Mouse (Mus musculus) brain, embryonic 14.5 days (tissue): ENCODE data around the gene Scn4a. TPM values are rescaled to one million over a fixed set of nuclear protein-coding genes. Genes with fewer than 3 reads are reported as not detected.
A peak's percentile ranks its signal among the peaks of the same experiment; 100 is the strongest.
"Not testable (repeated sequence)": the region's sequence is repeated elsewhere in the genome, so short reads cannot be mapped to it uniquely, and the experiment has no call there.

Experiments used
- DNase-seq: peaks from one replicate; pipeline ENCODE4 v3.0.0-alpha.2; 2011; ENCODE audit warnings: low read depth
- CTCF ChIP-seq: fragments of 200-500 bp; IDR thresholded peaks from 2 replicates; pipeline ENCODE4 v1.5.1; 2012; ENCODE audit warnings: inconsistent platforms, mild to moderate bottlenecking, moderate library complexity, borderline replicate concordance; ENCODE audit not compliant: insufficient read depth, insufficient read length; ENCODE audit errors: extremely low read depth
- POLR2A ChIP-seq: fragments of 200-500 bp; IDR thresholded peaks from 2 replicates; pipeline ENCODE4 v1.6.1; 2012; ENCODE audit warnings: mild to moderate bottlenecking, inconsistent platforms, borderline replicate concordance; ENCODE audit not compliant: poor library complexity, insufficient read depth, insufficient read length, severe bottlenecking; ENCODE audit errors: extremely low read depth
- polyA plus RNA-seq: library from polyadenylated mRNA; depleted of rRNA; stranded (reverse); fragments of >200 nt; gene quantifications from 2 replicates; pipeline ENCODE4 v1.2.3, GENCODE M21; 2012

Gene Scn4a
- polyA plus RNA-seq, 1 experiment: 0.07 TPM

- no peak for DNase-seq
- TF ChIP-seq CTCF: no peak
- TF ChIP-seq POLR2A: no peak
Observed at GRCm38 (mm10) chr11:106351253-106351652, 1.8 kb downstream of the Scn4a start.

- TF ChIP-seq POLR2A (no peak), CTCF (no peak)
- DNase-seq: no peak
Observed at GRCm38 (mm10) chr11:106350853-106351252, 2.2 kb downstream of the Scn4a start.

DNA sequence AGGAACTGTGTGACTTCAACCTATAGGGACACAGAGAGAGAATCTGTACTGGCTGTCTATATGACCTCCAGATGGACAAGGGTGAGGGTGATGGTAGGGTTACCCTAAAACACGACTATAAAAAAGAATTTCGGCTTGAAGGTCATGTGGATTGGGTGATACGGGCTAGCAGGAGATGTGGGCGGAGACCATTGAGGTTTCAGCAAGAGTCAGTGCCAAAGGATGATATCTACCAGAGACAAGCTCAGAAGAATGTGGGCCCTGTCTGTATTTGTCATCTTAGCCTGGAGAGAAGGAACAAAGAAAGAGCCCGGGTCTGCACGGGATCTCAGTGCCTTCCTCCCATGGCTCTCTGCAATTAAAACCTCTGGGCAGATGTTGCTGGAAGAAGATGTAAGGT lies 3.3 kb downstream of the Scn4a start:
- DNase-seq: no peak
- TF ChIP-seq CTCF: no peak
- TF ChIP-seq POLR2A: no peak

- DNase-seq: peak; percentile 43
- TF ChIP-seq POLR2A (no peak), CTCF (no peak)
Observed at GRCm38 (mm10) chr11:106344910-106345309, 8.2 kb downstream of the Scn4a start.

DNA sequence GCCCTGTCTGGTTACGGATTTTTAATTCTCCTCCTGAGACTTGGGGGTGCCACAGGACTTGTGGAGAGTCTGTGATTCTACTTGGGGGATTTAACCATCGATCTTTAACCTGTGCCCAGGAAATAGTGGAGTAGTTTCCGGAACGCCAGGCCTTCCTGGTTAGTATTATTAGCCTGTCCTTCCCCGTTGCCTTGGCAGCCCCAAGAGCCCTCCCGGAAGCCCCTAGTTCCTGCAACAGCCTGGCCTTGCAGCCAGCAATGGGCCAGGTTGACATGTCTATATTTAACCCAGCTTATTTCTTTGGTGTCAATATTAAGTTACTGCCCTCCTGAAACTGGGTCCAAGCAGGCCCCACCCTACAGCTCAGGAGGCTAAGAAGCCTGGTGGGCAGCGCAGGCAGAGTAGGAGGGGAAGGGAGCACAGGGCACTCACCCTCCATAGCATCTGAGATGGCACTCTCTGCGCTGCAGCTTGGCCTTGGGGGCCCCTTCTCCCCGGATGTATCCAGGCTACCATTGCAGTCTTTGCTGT lies 12.0 kb downstream of the Scn4a start:
- no peak for DNase-seq
- TF ChIP-seq POLR2A (no peak), CTCF (no peak)

GRCm38 (mm10) chr11:106339323-106339722 lies 13.8 kb downstream of the Scn4a start:
- not testable (repeated sequence) for DNase-seq

DNA sequence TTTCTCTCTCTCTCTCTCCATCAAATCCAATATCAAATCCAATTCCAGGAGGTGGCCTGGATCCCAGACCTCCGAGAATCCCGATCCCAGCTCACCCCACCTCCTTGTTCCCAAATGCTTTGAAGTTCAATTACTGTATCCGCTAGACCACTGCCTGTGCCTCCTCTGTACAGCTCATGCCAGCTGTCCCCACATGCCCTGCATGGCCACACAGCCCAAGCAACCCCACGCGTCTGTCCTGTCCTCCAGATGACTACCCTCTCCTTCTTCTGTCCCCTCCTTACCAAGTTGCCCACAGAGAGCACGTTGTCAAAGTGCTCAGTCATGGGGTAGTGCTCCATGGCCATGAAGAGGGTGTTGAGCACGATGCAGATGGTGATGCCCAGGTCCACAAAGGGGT lies 14.2 kb downstream of the Scn4a start:
- no peak for DNase-seq
- no peak for TF ChIP-seq POLR2A
- TF ChIP-seq CTCF: no peak

- no peak for TF ChIP-seq POLR2A
- TF ChIP-seq CTCF: no peak
- no peak for DNase-seq
Observed at GRCm38 (mm10) chr11:106338029-106338428, 15.1 kb downstream of the Scn4a start.

- TF ChIP-seq CTCF (no peak), POLR2A (no peak)
- DNase-seq: no peak
Observed at GRCm38 (mm10) chr11:106334066-106334465, 19.0 kb downstream of the Scn4a start.

DNA sequence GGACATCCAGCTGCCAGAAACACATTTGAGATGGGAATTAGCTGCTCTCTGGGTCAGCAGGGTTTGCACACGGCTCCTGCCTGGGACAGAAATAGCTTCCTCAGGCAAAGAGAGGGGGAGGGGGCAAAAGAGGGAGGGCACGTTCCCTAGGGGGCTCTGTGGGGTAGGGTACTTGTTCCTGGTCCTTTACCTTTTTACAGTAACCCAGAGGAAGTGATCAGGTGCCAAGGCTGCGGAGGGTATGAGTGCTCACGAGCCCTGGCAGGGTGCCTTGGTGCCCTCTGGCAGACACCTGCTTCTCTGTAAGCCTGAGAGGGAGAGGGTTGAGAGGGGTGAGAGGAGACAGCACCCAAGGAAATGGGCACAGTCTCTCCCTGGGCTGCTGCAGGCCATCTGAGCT lies 20.6 kb downstream of the Scn4a start:
- TF ChIP-seq CTCF (no peak), POLR2A (no peak)
- peak; percentile 8 for DNase-seq

DNA sequence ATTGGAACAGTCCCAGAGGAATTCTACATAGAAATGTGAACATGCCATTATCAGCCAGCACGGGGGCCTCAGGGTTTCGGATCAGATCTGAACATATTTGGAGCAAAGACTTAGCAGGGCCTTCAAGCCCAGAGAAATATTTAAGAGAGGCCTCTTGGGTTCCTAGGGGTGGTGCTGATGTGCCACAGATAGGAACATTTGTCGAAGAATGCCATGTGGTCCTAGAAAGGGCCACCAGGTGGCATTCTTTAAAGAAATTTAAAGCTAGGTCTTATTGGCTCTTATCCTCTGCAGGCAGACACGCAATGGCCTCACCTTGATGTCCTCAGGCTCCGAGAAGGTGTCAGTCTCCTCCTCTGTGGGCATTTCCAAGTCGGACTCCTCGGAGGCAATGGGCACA lies 23.4 kb downstream of the Scn4a start:
- DNase-seq: peak; percentile 33
- TF ChIP-seq CTCF: peak; percentile 25; the same call in 1 of the 2 replicates
- no peak for TF ChIP-seq POLR2A

- TF ChIP-seq CTCF (no peak), POLR2A (no peak)
- DNase-seq: no peak
Observed at GRCm38 (mm10) chr11:106329128-106329527, 24.0 kb downstream of the Scn4a start.

DNA sequence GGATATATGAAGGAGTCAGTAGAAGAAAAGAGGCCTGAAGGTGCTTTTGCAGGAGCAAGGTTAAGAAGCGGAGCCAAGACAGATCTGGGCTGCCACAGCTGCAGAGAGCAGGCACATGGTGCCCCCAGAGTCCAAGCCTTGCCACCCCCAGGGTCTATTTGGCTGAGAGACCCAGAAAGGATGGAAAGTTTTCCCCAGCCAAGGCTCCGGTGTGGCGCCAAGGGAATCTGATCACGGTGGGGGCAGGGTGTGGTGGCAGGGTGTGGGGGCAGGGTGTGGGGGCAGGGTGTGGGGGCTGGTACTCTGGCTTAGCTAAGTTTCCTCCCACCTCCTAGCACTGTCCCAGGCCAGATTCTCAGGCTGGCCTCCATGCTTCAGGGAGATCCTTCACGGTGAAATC lies 24.6 kb downstream of the Scn4a start:
- TF ChIP-seq CTCF (no peak), POLR2A (no peak)
- DNase-seq: no peak

- no peak for DNase-seq
- no peak for TF ChIP-seq POLR2A
- TF ChIP-seq CTCF: no peak
Observed at GRCm38 (mm10) chr11:106326475-106326874, 26.6 kb downstream of the Scn4a start.
